Mouse (Mus musculus) limb, embryonic 11.5 days (tissue): ENCODE measurements at regions not wholly inside any gene's neighbourhood (a gene's known extent, or its start where the extent isn't known, plus 50 kb on each side); places are given as distances from the start of the nearest gene placed in this dataset.
A peak's percentile ranks its signal among the peaks of the same experiment; 100 is the strongest.

Experiments
- ATAC-seq: fragments of 200-750 bp; cut with Nextera tagmentation; 2 replicates; pipeline ENCODE4 v1.8.0; 2017; ENCODE audit warnings: low read depth; ENCODE audit not compliant: insufficient number of reproducible peaks, low FRiP score, low TSS enrichment
- DNase-seq: peaks from one replicate; pipeline ENCODE4 v3.0.0-alpha.2; 2015; ENCODE audit warnings: low spot score
- H3K27ac ChIP-seq: fragments of 300-500 bp; sonication (generic); replicated peaks from 2 replicates; pipeline ENCODE4 v1.5.1; 2014; ENCODE audit warnings: low read depth, mild to moderate bottlenecking, low read length
- H3K27me3 ChIP-seq: fragments of 300-500 bp; sonication (generic); 2 replicates; pipeline ENCODE4 v1.6.1; 2014; ENCODE audit warnings: mild to moderate bottlenecking, low read length, mixed read lengths; ENCODE audit not compliant: control insufficient read depth, insufficient read depth
- H3K36me3 ChIP-seq: fragments of 300-500 bp; sonication (generic); 2 replicates; pipeline ENCODE4 v1.6.1; 2014; ENCODE audit warnings: mild to moderate bottlenecking, low read length, moderate library complexity, mixed read lengths; ENCODE audit not compliant: control insufficient read depth, insufficient read depth
- H3K4me1 ChIP-seq: fragments of 300-500 bp; sonication (generic); 2 replicates; pipeline ENCODE4 v1.6.1; 2014; ENCODE audit warnings: low read length, mixed read lengths; ENCODE audit not compliant: control insufficient read depth, insufficient read depth
- H3K4me2 ChIP-seq: fragments of 300-500 bp; sonication (generic); 2 replicates; pipeline ENCODE4 v1.6.1; 2014; ENCODE audit warnings: low read depth, mild to moderate bottlenecking, moderate library complexity; ENCODE audit not compliant: severe bottlenecking
- H3K4me3 ChIP-seq: fragments of 300-500 bp; sonication (generic); 2 replicates; pipeline ENCODE4 v1.5.1; 2014; ENCODE audit warnings: low read depth, low read length
- H3K9ac ChIP-seq: fragments of 300-500 bp; sonication (generic); 2 replicates; pipeline ENCODE4 v1.6.1; 2014; ENCODE audit warnings: mild to moderate bottlenecking, low read length
- H3K9me3 ChIP-seq: fragments of 300-500 bp; sonication (generic); 2 replicates; pipeline ENCODE4 v1.6.1; 2016; ENCODE audit warnings: low read length; ENCODE audit not compliant: control insufficient read depth
- WGBS: fragments of 180-500 bp; shearing (Covaris S2); extraction: QIAGEN DNeasy Blood & Tissue Kit; methylation state at CpG from one replicate; pipeline ENCODE4 v1.1.7; 2014; 5-methylcytosine and 5-hydroxymethylcytosine counted together

DNA sequence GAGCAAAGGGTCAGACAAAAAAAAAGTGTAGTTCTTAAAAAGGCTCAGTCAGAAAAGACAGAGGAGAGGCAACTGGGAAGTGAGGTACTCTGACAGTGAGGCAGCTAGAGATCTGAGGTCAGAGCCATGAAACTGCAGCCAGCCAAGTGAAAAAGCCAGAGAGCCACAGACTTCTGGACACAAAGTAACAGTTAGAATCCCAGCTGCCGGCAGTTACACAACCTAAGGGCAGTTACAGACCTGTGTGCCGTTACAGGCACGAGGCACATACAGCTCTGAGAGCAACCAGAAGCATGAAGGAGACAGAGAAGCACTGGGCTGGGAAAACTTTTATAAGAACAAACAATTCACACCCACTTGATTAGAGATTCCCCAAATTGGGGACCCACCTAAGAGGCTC, 94.9 kb upstream of the Kdm8 start:
- H3K36me3 ChIP-seq: no peaks in the 10 kb centered on the region
- no peak overlapping the region for H3K4me3 ChIP-seq
- no peak for DNase-seq
- no peaks in the 10 kb centered on the region for H3K27me3 ChIP-seq
- H3K4me2 ChIP-seq: no peak overlapping the region
- H3K4me1 ChIP-seq: no peaks in the 10 kb centered on the region
- 30% methylated on average over 3 of the region's 3 CpGs for WGBS
- no peaks in the 10 kb centered on the region for H3K9me3 ChIP-seq
- no peak overlapping the region for H3K9ac ChIP-seq
- no peak for ATAC-seq
- no peak overlapping the region for H3K27ac ChIP-seq

GRCm38 (mm10) chr7:125354211-125354610, 90.3 kb upstream of the Kdm8 start:
- Histone ChIP-seq H3K27ac (no peak overlapping the region), H3K27me3 (no peaks in the 10 kb centered on the region), H3K4me3 (no peak overlapping the region), H3K4me1 (no peaks in the 10 kb centered on the region), H3K4me2 (no peak overlapping the region), H3K36me3 (no peaks in the 10 kb centered on the region), H3K9ac (no peak overlapping the region), H3K9me3 (no peaks in the 10 kb centered on the region)
- DNase-seq: no peak
- no peak for ATAC-seq
- 90% methylated on average over 1 of the region's 1 CpGs for WGBS

DNA sequence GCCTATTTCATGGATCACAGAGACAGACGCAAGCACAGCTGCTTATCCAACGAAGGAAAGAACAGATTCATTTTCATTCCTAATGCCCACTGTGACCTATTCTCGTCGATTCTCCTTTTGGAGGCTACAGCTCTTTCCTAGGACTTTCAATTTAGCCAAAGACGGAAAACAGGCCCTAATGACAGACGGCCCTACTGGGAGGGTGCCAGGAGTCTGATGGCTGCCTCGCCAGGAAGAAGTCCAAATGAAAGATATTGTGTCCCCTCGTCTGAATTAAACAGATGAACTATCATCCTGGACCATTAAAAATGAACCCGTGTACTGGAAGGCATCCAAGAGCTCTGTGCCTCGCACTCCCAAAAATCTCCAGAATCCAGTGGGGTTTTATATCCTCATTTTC, 89.5 kb upstream of the Kdm8 start:
- no peak overlapping the region for H3K4me2 ChIP-seq

GRCm38 (mm10) chr7:125358016-125358415, 86.5 kb upstream of the Kdm8 start:
- Histone ChIP-seq H3K36me3 (no peaks in the 10 kb centered on the region), H3K9ac (no peak overlapping the region), H3K4me3 (no peak overlapping the region), H3K27me3 (no peaks in the 10 kb centered on the region), H3K27ac (no peak overlapping the region), H3K9me3 (no peaks in the 10 kb centered on the region), H3K4me2 (no peak overlapping the region), H3K4me1 (no peaks in the 10 kb centered on the region)
- 93% methylated on average over 4 of the region's 4 CpGs for WGBS
- DNase-seq (no peak), ATAC-seq (no peak)

More for the DNA sequence above, 89.5 kb upstream of the Kdm8 start:
- H3K36me3 ChIP-seq: no peaks in the 10 kb centered on the region
- no peaks in the 10 kb centered on the region for H3K9me3 ChIP-seq
- DNase-seq: no peak
- 81% methylated on average over 10 of the region's 10 CpGs for WGBS
- H3K4me3 ChIP-seq: no peak overlapping the region
- H3K27me3 ChIP-seq: no peaks in the 10 kb centered on the region
- no peak overlapping the region for H3K27ac ChIP-seq
- no peak overlapping the region for H3K9ac ChIP-seq
- no peak for ATAC-seq
- H3K4me1 ChIP-seq: no peaks in the 10 kb centered on the region

GRCm38 (mm10) chr7:125383021-125383420, 61.5 kb upstream of the Kdm8 start:
- H3K27ac ChIP-seq: no peak overlapping the region
- no peaks in the 10 kb centered on the region for H3K4me1 ChIP-seq
- no peak for ATAC-seq
- H3K36me3 ChIP-seq: no peaks in the 10 kb centered on the region
- 74% methylated on average over 2 of the region's 2 CpGs for WGBS
- H3K9me3 ChIP-seq: no peaks in the 10 kb centered on the region
- no peak overlapping the region for H3K4me3 ChIP-seq
- H3K4me2 ChIP-seq: no peak overlapping the region
- DNase-seq: no peak
- no peak overlapping the region for H3K9ac ChIP-seq
- H3K27me3 ChIP-seq: no peaks in the 10 kb centered on the region

GRCm38 (mm10) chr7:125384171-125384570, 60.3 kb upstream of the Kdm8 start:
- ATAC-seq (no peak), DNase-seq (no peak)
- Histone ChIP-seq H3K27me3 (no peaks in the 10 kb centered on the region), H3K4me2 (no peak overlapping the region), H3K27ac (no peak overlapping the region), H3K36me3 (no peaks in the 10 kb centered on the region), H3K4me3 (no peak overlapping the region), H3K9ac (no peak overlapping the region), H3K9me3 (no peaks in the 10 kb centered on the region), H3K4me1 (no peaks in the 10 kb centered on the region)
- 86% methylated on average over 4 of the region's 4 CpGs for WGBS

GRCm38 (mm10) chr7:125392536-125392935, 51.9 kb upstream of the Kdm8 start:
- Histone ChIP-seq H3K9me3 (no peaks in the 10 kb centered on the region), H3K27ac (no peak overlapping the region), H3K4me3 (no peak overlapping the region), H3K4me2 (peak overlapping the region; percentile 61; the same call in 1 of the 2 replicates), H3K27me3 (no peaks in the 10 kb centered on the region), H3K4me1 (0 out of 2 replicates have a peak, but pooled peaks cover 7% of the 10 kb centered on the region), H3K9ac (no peak overlapping the region), H3K36me3 (no peaks in the 10 kb centered on the region)
- peak; percentile 35 for DNase-seq
- WGBS: 83% methylated on average over 3 of the region's 3 CpGs
- no peak for ATAC-seq

- peak overlapping the region; percentile 22 for H3K4me3 ChIP-seq
- H3K27me3 ChIP-seq: no peaks in the 10 kb centered on the region
- H3K9ac ChIP-seq: peak overlapping the region; percentile 49
- no peaks in the 10 kb centered on the region for H3K9me3 ChIP-seq
- under 1% methylated on average over 16 of the region's 16 CpGs for WGBS
- peak; percentile 59 for ATAC-seq
- H3K27ac ChIP-seq: no peak overlapping the region
- DNase-seq: peak; percentile 65
- 0 out of 2 replicates have a peak, but pooled peaks cover 7% of the 10 kb centered on the region for H3K4me1 ChIP-seq
- H3K36me3 ChIP-seq: no peaks in the 10 kb centered on the region
- H3K4me2 ChIP-seq: peak overlapping the region; percentile 61
Measured at GRCm38 (mm10) chr7:125393228-125393627, 51.2 kb upstream of the Kdm8 start.

DNA sequence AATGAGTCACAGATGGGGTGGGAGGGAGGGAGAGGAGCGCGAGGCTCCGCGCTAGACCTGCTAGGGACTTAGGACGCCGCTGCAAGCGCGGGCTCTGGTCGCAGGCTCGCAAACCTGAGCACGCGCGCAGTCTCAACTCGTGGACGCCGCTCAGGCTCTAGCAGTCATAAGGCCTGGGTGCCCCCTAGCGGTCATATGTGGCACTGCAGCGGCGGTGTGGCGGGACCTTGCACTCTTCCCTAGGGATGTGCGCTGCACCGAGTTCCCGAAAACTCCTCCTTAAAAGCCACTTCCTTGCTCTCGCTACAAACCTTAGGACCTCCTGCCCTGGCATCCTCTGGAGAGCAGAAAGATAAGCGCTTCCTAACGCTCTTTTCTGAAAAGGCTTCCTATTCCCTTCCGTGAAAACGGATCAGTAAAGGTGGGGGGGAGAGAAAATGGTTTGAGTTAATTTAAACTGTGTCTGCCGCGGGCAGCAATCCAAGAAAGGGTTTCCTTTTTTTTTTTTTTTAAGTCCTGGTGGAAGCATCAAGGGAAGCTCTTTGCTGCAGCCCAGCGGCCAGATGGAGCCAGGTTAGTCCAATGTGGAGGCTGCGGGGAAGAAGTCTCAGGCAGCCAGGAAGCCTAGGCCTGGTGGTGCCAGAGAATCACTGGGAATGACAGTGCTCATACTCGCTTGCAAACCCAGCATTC, 50.7 kb upstream of the Kdm8 start:
- Histone ChIP-seq H3K27me3 (no peaks in the 10 kb centered on the region), H3K4me2 (peak overlapping the region; percentile 61), H3K9me3 (no peaks in the 10 kb centered on the region), H3K4me3 (peak overlapping the region; percentile 22), H3K27ac (no peak overlapping the region), H3K36me3 (no peaks in the 10 kb centered on the region), H3K9ac (peak overlapping the region; percentile 56), H3K4me1 (0 out of 2 replicates have a peak, but pooled peaks cover 7% of the 10 kb centered on the region)
- ATAC-seq (peak; percentile 89), DNase-seq (peak; percentile 99)
- under 1% methylated on average over 31 of the region's 33 CpGs for WGBS
